Mouse (Mus musculus) heart, embryonic 10.5 days (tissue): ENCODE results near the gene Nhlrc2. TPM values are rescaled to one million over a fixed set of nuclear protein-coding genes. Genes with fewer than 3 reads are reported as not detected.

ENCODE experiments used
- DNase-seq: peaks from one replicate; pipeline ENCODE4 v3.0.0-alpha.2; 2017; ENCODE audit warnings: low spot score
- H3K27ac ChIP-seq: fragments of 300-500 bp; sonication (generic); 2 replicates; pipeline ENCODE4 v1.5.1; 2016; ENCODE audit warnings: mild to moderate bottlenecking
- H3K27me3 ChIP-seq: fragments of 300-500 bp; sonication (generic); 2 replicates; pipeline ENCODE4 v1.6.1; 2016; ENCODE audit warnings: mild to moderate bottlenecking; ENCODE audit not compliant: poor library complexity, insufficient read depth, severe bottlenecking
- H3K36me3 ChIP-seq: fragments of 300-500 bp; sonication (generic); 2 replicates; pipeline ENCODE4 v1.6.1; 2016; ENCODE audit warnings: mild to moderate bottlenecking, moderate library complexity
- H3K4me1 ChIP-seq: fragments of 300-500 bp; sonication (generic); 2 replicates; pipeline ENCODE4 v1.6.1; 2016; ENCODE audit warnings: mild to moderate bottlenecking
- H3K4me3 ChIP-seq: fragments of 300-500 bp; sonication (generic); 2 replicates; pipeline ENCODE4 v1.5.1; 2016; ENCODE audit warnings: mild to moderate bottlenecking, moderate library complexity
- H3K9me3 ChIP-seq: fragments of 300-500 bp; sonication (generic); 2 replicates; pipeline ENCODE4 v1.6.1; 2016; ENCODE audit warnings: mild to moderate bottlenecking, moderate library complexity
- WGBS: fragments of 180-500 bp; shearing (Covaris S2); methylation state at CpG from one replicate; pipeline ENCODE4 v1.1.7; 2016; 5-methylcytosine and 5-hydroxymethylcytosine counted together
- polyA plus RNA-seq: library from polyadenylated mRNA; unstranded; fragments of >200 nt; fragmentation: Nextera tagmentation; extraction: Ambion mirVana; gene quantifications from 2 replicates; pipeline ENCODE4 v1.2.1, GENCODE M21; 2016

The Nhlrc2 gene
- polyA plus RNA-seq, 1 experiment from 2014 or later: 13.9 TPM

DNA sequence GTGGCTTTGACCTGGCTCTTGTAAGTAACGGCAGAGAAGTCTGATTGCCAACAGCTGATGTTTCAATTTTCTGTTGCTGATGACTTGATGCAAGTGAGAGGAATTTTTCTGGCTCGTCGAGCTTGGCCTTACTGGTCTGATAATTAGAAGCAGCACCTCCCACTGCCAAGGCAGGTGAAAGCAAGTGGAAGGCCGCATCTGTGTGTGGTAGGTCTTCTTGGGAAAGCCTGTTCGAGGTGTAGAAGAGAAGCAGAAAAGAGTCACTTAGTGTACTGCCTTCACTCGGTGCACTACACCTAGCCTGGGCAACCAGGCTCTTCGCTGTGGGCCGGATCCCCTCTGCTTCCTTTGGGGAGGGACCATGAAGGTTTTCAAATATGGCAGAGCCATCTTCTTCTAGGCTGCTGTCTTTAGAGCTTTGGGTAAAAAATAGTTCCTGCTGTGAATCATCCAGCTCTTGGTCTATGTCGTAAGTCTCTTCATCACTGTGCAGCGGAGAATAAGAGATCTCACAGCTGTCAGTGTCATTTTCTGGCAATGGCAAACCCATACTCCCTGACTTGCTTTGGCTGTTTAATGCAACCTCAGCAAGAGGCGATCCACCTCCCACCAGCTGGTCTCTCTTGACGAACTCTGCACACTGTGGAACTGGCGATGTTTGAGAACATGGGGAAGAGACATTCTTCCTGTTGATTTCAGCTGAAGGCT, 3.2 kb upstream of the Nhlrc2 start:
- no peaks in the 10 kb centered on the region for H3K9me3 ChIP-seq
- WGBS: 91% methylated on average over 13 of the region's 13 CpGs
- H3K4me3 ChIP-seq: no peak overlapping the region
- peaks cover 13% of the 10 kb centered on the region for H3K4me1 ChIP-seq
- H3K27ac ChIP-seq: no peak overlapping the region
- DNase-seq: no peak
- peaks cover 38% of the 10 kb centered on the region for H3K36me3 ChIP-seq
- H3K27me3 ChIP-seq: no peaks in the 10 kb centered on the region

DNA sequence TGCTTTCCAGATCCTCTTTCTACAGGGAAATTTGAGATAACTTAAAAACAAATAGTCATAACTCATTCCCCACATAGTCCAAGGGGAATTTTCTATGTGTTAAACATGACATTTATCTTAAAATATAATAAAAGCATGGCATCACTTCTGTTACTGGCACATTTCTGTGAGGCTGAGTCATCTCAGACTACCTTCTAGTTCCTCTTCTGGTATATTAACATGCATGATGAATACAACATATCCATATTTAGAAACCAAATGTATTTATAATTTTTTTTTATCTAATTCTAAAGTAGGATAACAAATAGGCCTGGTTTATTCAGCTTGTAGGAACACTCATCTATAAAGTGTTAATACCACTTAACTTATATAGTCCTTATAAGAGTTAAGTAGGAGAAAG, 2.0 kb upstream of the Nhlrc2 start:
- Histone ChIP-seq H3K36me3 (peaks cover 33% of the 10 kb centered on the region), H3K27me3 (no peaks in the 10 kb centered on the region), H3K4me3 (no peak overlapping the region), H3K4me1 (peaks cover 15% of the 10 kb centered on the region), H3K9me3 (no peaks in the 10 kb centered on the region), H3K27ac (no peak overlapping the region)
- no peak for DNase-seq

DNA sequence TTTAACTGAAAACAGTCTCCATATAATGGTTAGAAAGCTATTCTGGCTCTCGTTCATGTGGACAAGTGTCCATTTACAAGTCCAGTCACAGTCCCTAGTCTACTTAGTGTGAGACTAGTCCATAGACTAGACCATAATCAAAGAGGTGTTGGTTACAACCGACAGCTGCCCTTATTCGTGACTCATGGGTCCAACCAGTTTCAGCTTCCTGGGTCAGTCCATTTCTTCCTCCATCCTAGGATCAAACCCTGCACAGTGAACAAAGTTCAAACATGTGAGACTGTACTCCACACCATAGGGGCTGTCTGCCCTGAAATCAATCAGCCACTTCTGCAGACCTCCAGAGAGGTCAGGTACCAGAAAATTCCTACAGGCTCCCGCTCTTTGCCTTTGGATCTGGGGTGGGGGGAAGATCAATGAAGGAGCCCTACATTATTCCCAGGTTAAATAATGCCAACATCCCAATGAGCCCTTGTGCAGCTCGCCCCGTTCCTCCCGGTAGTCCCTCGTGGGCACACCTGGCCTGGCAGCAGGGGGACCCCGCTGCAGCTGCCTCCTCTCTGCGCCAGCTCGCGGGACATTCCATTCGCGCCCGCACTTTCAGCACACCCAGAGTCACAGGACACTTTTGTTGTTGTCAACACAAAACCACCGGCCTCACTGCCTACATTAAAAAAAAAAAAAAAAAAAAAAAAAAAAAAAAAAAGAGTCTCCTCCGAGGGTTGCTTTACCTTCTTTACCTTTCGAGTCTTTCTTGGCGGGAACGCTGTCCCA, 418 bp upstream of the Nhlrc2 start, which contains the start of gene Dclre1a:
Gene Dclre1a (minus strand): TSS at position 767 of the 774 bp plus-strand sequence.
- H3K27ac ChIP-seq: peak within 1 kb of the TSS; percentile 99
- peak; percentile 81 for DNase-seq
- peaks cover 15% of the 10 kb centered on the region for H3K4me1 ChIP-seq
- no peaks in the 10 kb centered on the region for H3K27me3 ChIP-seq
- H3K9me3 ChIP-seq: no peaks in the 10 kb centered on the region
- H3K36me3 ChIP-seq: peaks cover 30% of the 10 kb centered on the region
- 10% methylated on average over 20 of the region's 20 CpGs for WGBS
- H3K4me3 ChIP-seq: peak within 1 kb of the TSS; percentile 83

DNA sequence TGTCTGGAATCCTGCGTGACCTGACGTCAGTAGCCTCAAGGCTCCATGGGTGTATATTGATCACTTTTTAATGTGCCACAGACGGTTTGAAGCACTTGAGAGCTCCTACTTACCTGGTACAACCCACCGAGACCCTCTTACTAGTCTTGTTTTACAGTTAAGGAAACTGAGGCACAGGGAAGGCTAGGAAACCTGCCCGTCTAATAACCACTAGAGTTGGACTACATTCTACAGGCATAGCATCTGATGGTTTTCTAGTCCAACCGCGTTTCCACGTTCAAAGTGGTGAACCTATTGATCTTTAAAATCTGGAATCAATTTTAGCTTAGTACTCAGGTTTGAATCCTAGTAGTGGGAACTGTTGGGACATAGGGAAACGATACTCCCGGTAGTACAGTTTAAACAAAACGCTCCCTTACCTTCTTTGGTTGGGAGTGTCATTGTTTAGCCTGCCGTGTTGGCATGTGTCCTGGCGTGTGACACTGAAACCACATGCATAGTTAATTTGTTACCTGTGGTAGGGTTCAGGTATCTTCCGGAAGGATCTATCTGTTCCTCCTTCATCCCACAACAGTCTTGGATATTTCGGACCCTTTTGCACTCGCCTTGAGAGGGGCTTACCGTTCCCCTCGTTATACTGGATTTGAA, 1.1 kb downstream of the Nhlrc2 start:
- 27% methylated on average over 18 of the region's 18 CpGs for WGBS
- Histone ChIP-seq H3K4me1 (peaks cover 15% of the 10 kb centered on the region), H3K9me3 (no peaks in the 10 kb centered on the region), H3K36me3 (peaks cover 36% of the 10 kb centered on the region), H3K27me3 (no peaks in the 10 kb centered on the region), H3K4me3 (peak overlapping the region; percentile 83), H3K27ac (peak overlapping the region; percentile 99)
- no peak for DNase-seq

DNA sequence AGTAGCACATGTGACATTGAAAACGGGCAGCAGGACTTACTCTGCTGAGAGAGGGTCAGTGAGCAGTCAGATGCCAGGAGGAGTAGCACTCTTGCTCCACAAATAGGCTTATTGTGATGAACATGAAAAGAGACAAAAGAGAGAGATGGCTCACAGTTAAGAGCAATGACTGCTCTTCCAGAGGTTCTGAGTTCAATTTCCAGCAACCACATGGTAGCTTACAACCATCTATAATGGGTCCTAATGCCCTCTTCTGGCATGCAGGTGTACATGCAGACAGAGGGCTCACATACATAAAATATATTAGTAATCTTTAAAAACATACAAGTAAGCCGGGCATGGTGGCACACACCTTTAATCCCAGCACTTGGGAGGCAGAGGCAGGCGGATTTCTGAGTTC, 5.1 kb downstream of the Nhlrc2 start:
- Histone ChIP-seq H3K36me3 (peaks cover 43% of the 10 kb centered on the region), H3K9me3 (no peaks in the 10 kb centered on the region), H3K4me3 (no peak overlapping the region), H3K4me1 (peaks cover 10% of the 10 kb centered on the region), H3K27me3 (no peaks in the 10 kb centered on the region), H3K27ac (no peak overlapping the region)
- no peak for DNase-seq
- WGBS: 94% methylated on average over 3 of the region's 3 CpGs

DNA sequence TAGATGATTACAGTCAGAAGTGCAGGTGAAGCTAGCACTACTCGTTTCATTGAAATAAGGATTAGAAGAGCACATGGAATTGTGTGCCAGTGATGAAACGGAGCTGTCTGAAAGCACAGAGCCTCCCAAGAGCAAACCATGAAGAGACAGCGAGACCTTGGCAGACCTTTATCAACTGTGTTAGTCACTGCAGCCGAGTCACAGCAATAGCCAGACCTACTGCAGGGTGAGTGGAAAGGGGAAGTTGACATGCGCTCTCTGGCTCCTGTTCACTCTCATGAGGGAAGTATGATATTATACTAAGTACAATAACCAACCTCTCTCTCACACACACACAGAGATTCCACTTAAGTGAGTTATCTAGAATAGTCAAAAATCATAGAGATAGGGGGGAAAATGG, 7.9 kb downstream of the Nhlrc2 start:
- Histone ChIP-seq H3K4me1 (peaks cover 10% of the 10 kb centered on the region; the same call in 1 of the 2 replicates), H3K27me3 (no peaks in the 10 kb centered on the region), H3K36me3 (peaks cover 57% of the 10 kb centered on the region), H3K4me3 (no peak overlapping the region), H3K9me3 (no peaks in the 10 kb centered on the region), H3K27ac (no peak overlapping the region)
- DNase-seq: no peak
- 61% methylated on average over 5 of the region's 5 CpGs for WGBS

DNA sequence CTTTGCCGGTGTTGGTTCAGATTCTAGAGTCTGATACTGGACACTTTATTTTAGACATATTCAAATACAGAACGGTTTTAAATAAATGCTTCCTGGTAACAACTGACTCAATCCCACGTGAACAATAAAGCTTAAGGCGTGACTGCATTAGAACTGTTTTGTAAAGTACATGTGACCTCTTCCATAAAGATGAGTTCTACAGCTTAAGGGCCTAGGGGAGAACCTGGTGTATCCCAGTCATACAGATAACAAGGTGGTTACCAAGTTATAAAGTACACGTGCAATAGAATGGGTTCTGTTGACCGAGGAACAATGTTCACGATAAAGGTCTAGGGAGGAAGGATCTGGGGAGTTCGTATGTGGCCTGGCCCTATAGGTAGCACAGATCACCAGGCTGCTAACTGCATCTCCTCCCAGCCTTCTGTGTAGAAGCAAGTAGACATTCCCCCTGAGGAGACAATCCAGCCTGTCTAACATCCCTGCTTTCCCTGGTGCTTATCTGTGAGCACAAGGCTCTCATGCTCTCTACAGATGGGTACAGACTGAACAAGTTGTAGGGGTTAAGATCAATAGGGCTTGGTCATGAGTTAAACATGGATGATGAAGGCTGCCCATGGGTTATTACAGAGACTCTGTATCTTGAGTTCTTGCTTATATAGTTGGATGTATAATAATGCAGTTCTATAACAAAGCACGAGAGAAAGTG, 14.5 kb downstream of the Nhlrc2 start:
- H3K27me3 ChIP-seq: no peaks in the 10 kb centered on the region
- peaks cover 25% of the 10 kb centered on the region; the same call in 1 of the 2 replicates for H3K4me1 ChIP-seq
- no peak for DNase-seq

DNA sequence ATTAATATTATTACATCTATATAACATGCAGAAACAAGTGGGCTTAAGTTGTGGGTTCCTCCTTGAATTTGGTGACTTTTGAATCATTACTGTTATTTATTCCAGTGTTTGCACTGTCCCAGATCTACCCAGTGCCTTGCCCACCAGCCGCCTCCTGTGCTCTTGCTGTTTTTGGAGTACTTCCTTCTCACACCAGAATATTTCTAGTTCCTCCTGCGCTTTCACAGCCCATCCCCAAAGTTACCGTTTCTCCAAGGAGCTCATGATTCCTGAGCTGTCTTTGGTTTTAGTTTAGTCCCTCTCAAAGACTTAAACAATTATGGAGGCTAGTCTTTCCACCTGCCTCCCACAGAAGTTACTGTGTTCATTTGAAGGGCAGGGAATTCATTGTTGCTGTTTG, 15.4 kb downstream of the Nhlrc2 start:
- peaks cover 19% of the 10 kb centered on the region; the same call in 1 of the 2 replicates for H3K36me3 ChIP-seq
- DNase-seq: no peak
- 87% methylated on average over 3 of the region's 3 CpGs for WGBS
- H3K4me1 ChIP-seq: peaks cover 21% of the 10 kb centered on the region; the same call in 1 of the 2 replicates
- no peak overlapping the region for H3K4me3 ChIP-seq
- no peak overlapping the region for H3K27ac ChIP-seq
- no peaks in the 10 kb centered on the region for H3K27me3 ChIP-seq
- H3K9me3 ChIP-seq: no peaks in the 10 kb centered on the region

More for the DNA sequence above, 14.5 kb downstream of the Nhlrc2 start:
- 91% methylated on average over 9 of the region's 9 CpGs for WGBS
- H3K4me3 ChIP-seq: no peak overlapping the region
- H3K36me3 ChIP-seq: peaks cover 21% of the 10 kb centered on the region; the same call in 1 of the 2 replicates
- H3K27ac ChIP-seq: no peak overlapping the region
- H3K9me3 ChIP-seq: no peaks in the 10 kb centered on the region

DNA sequence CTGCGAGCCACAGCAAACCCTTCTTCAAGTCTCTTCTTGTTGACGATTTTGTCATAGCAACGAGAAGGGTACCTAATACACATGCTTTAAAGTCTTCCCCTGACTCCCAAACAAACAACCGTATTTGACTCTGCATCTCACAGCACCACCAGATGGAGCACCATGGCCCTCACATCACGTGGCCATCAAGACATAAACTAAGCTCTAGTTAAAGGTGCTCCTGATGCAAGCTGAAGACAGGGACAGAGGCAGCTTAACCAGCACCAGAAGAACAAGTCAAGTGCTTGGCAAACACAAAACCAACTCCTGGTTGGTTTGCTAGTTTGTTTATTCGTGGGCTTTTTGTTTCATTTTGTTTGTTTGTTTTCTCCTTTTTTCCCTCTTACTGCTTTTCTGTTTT, 17.3 kb downstream of the Nhlrc2 start:
- Histone ChIP-seq H3K27me3 (no peaks in the 10 kb centered on the region), H3K36me3 (peaks cover 8% of the 10 kb centered on the region), H3K27ac (no peak overlapping the region), H3K4me3 (no peak overlapping the region), H3K9me3 (no peaks in the 10 kb centered on the region), H3K4me1 (peaks cover 21% of the 10 kb centered on the region; the same call in 1 of the 2 replicates)
- no peak for DNase-seq
- 65% methylated on average over 6 of the region's 6 CpGs for WGBS

DNA sequence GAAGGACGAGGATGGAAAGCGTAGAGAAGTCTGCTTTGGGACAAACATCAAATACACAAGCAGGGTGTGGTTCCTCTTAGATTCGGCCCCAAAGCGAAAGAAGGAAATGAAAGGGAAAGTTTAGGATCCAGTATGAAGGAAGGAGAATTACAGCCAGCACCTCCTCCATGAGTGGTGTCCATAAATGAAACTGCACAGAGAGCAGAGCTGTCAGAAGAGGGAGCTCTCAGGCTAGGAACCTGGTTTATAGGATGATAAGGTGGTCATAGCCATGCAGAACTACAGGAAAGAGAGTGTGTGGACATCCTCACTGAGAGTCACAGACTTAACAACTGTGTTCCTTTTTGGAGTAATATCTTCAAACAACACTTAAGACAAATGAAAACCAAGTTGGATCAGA, 18.0 kb downstream of the Nhlrc2 start:
- H3K27ac ChIP-seq: no peak overlapping the region
- 92% methylated on average over 4 of the region's 4 CpGs for WGBS
- no peak overlapping the region for H3K4me3 ChIP-seq
- H3K36me3 ChIP-seq: peaks cover 12% of the 10 kb centered on the region
- no peaks in the 10 kb centered on the region for H3K9me3 ChIP-seq
- H3K4me1 ChIP-seq: peaks cover 24% of the 10 kb centered on the region; the same call in 1 of the 2 replicates
- H3K27me3 ChIP-seq: no peaks in the 10 kb centered on the region
- no peak for DNase-seq

DNA sequence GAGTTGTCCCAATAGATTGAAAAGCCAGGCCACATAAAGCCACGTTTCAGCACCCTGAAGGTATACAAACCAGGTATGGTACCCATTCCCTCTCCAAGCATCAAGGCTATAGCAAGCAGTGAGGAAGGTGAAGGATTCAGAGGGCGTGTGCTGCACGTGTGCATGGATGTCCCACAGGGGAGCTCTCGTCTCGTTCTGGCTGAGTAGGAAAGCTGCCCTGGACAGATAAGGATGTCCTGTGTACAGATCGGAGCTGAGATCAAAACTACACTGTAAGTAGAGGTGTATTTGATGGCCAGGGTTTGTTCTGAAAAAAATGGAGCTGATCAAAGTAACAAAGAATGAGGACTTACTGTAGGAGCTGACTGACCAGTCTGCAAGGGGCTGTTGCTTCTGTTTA, 18.9 kb downstream of the Nhlrc2 start:
- H3K4me3 ChIP-seq: no peak overlapping the region
- no peak for DNase-seq
- H3K27me3 ChIP-seq: no peaks in the 10 kb centered on the region
- H3K9me3 ChIP-seq: no peaks in the 10 kb centered on the region
- no peak overlapping the region for H3K27ac ChIP-seq
- peaks cover 15% of the 10 kb centered on the region for H3K36me3 ChIP-seq
- 70% methylated on average over 6 of the region's 6 CpGs for WGBS
- H3K4me1 ChIP-seq: peaks cover 15% of the 10 kb centered on the region; the same call in 1 of the 2 replicates

DNA sequence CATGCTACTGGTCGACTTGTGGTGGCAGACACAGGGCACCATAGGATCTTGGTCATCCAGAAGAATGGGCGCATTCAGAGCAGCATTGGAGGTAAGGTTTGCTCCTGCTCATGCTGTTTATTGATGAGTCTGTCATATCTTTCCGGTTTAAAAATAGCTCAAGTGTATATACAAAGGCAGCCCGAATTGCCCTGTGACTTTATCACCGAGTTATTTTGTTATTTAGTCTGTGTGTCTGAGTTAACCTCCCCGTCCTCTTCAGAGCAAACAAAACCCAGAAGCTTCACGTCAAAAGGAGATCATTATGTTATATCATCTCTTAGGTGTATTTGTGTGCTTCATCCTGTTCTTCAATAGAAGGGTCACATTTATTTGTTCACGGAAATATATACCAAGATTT, 22.7 kb downstream of the Nhlrc2 start:
- no peaks in the 10 kb centered on the region for H3K9me3 ChIP-seq
- no peaks in the 10 kb centered on the region for H3K27me3 ChIP-seq
- WGBS: 72% methylated on average over 8 of the region's 8 CpGs
- no peak for DNase-seq
- H3K27ac ChIP-seq: no peak overlapping the region
- H3K4me3 ChIP-seq: no peak overlapping the region
- H3K36me3 ChIP-seq: peaks cover 25% of the 10 kb centered on the region
- H3K4me1 ChIP-seq: peaks cover 9% of the 10 kb centered on the region; the same call in 1 of the 2 replicates
